Mouse (Mus musculus) CH12.LX (cell line): ENCODE measurements around the gene Tvp23b.

Source experiments
- CHD2 ChIP-seq: IDR thresholded peaks from 2 replicates; pipeline ENCODE4 v1.6.1; 2011; ENCODE audit warnings: low read length, improper control_type of control experiment
- MYC ChIP-seq: IDR thresholded peaks from 2 replicates; pipeline ENCODE4 v1.6.1; 2011; ENCODE audit warnings: low read depth, mild to moderate bottlenecking, improper control_type of control experiment, low read length
- POLR2A ChIP-seq: IDR thresholded peaks from 2 replicates; pipeline ENCODE4 v1.6.1; 2011; ENCODE audit warnings: low read depth, mild to moderate bottlenecking, improper control_type of control experiment, low read length
- ZC3H11A ChIP-seq: IDR thresholded peaks from 2 replicates; pipeline ENCODE4 v1.6.1; 2012; ENCODE audit warnings: low read depth, mild to moderate bottlenecking, inconsistent platforms, low read length, improper control_type of control experiment

DNA sequence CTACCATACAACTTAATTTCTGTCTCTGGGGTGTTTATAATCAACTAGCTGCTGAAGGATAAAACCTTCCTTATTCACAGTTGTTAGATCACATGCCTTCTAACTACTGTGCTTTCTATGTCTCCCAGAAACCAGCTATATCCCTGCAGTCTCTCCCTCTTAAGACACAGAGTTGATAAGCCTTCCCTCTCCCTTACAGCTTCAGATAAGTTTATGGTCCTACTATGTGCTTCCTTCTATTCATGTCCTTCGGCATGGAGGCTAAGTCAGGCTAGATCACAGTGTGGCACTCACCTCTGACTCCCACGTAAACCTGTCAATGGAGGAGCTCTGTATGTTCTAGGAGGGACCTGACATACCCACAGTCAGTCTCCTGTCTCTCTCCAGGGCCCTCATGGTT lies 48.9 kb upstream of the Tvp23b start:
- TF ChIP-seq CHD2 (no peak), ZC3H11A (no peak), POLR2A (no peak), MYC (no peak)
